Mouse (Mus musculus) stomach, embryonic 16.5 days (tissue): ENCODE measurements around the gene Hist1h2ai. TPM values are rescaled to one million over a fixed set of nuclear protein-coding genes. Genes with fewer than 3 reads are reported as not detected.
"Not testable (repeated sequence)": the region's sequence is repeated elsewhere in the genome, so short reads cannot be mapped to it uniquely, and the experiment has no call there.

ENCODE experiments used
- ATAC-seq: fragments of 200-750 bp; cut with Nextera tagmentation; 2 replicates; pipeline ENCODE4 v1.8.0; 2017; ENCODE audit warnings: moderate number of reproducible peaks, moderate TSS enrichment; ENCODE audit not compliant: insufficient read depth, low FRiP score
- H3K27ac ChIP-seq: fragments of 300-500 bp; sonication (generic); 2 replicates; pipeline ENCODE4 v1.5.1; 2014; ENCODE audit warnings: low read length
- H3K27me3 ChIP-seq: fragments of 300-500 bp; sonication (generic); 2 replicates; pipeline ENCODE4 v1.6.1; 2014; ENCODE audit warnings: low read length, control low read depth, mixed read lengths; ENCODE audit not compliant: control insufficient read depth, insufficient read depth
- H3K36me3 ChIP-seq: fragments of 300-500 bp; sonication (generic); 2 replicates; pipeline ENCODE4 v1.6.1; 2014; ENCODE audit warnings: low read length; ENCODE audit not compliant: control insufficient read depth, insufficient read depth
- H3K4me1 ChIP-seq: fragments of 300-500 bp; sonication (generic); 2 replicates; pipeline ENCODE4 v1.6.1; 2014; ENCODE audit warnings: low read length, control low read depth, mixed read lengths; ENCODE audit not compliant: control insufficient read depth, insufficient read depth
- H3K4me2 ChIP-seq: fragments of 300-500 bp; sonication (generic); 2 replicates; pipeline ENCODE4 v1.6.1; 2014; ENCODE audit warnings: low read depth, low read length, mixed read lengths
- H3K4me3 ChIP-seq: fragments of 300-500 bp; sonication (generic); replicated peaks from 2 replicates; pipeline ENCODE4 v1.5.1; 2014; ENCODE audit warnings: mild to moderate bottlenecking, low read length
- H3K9ac ChIP-seq: fragments of 300-500 bp; sonication (generic); 2 replicates; pipeline ENCODE4 v1.6.1; 2014; ENCODE audit warnings: low read length
- H3K9me3 ChIP-seq: fragments of 300-500 bp; sonication (generic); replicated peaks from 2 replicates; pipeline ENCODE4 v1.6.1; 2016; ENCODE audit warnings: low read length, control low read depth; ENCODE audit not compliant: control insufficient read depth
- WGBS: fragments of 180-500 bp; shearing (Covaris S2); extraction: QIAGEN DNeasy Blood & Tissue Kit; methylation state at CpG from one replicate; pipeline ENCODE4 v1.1.7; 2014; 5-methylcytosine and 5-hydroxymethylcytosine counted together
- polyA plus RNA-seq: library from polyadenylated mRNA; unstranded; fragments of >200 nt; fragmentation: Nextera tagmentation; extraction: Ambion mirVana; gene quantifications from 2 replicates; pipeline ENCODE4 v1.2.1, GENCODE M21; 2015

Gene Hist1h2ai
- polyA plus RNA-seq, 1 experiment from 2014 or later: 7.3 TPM

DNA sequence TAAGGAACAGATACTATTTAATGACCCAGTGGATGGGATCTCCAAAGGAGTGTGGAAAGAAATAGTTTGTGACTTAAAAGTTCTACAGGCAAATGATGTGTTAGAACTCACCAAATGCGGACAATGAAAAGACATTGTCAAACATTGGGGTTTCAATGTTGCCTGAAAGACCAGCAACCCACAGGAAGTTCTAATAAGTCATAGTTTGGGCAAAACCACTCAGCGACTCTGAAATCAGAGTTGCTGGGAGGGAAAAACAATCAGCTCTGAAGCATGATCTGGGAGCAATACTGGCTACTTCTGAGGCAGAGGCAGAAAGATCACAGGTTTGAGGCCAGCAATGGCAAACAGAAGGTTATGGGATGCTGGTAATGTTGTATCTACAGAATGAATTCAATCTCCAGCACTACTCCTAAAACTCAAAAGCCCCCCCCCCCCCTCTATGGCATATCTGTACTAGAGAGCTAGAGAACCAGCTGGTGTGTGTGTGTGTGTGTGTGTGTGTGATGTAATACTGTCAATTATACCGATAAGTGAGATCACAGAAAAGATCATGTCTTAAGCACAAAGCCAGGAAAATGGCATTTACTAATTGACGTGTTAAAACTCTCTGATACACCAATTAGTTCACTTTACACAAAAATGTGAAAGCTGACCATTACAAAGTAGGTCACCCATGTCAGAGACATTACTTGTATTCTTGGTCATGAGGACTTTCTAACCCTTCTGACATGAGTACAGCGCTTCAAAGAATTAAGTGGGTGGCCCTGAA is 33.4 kb downstream of the Hist1h2ai start:
- WGBS: 2% methylated on average over 5 of the region's 5 CpGs
- Histone ChIP-seq H3K27ac (peak overlapping the region; percentile 95), H3K27me3 (no peaks in the 10 kb centered on the region), H3K4me3 (peak overlapping the region; percentile 59), H3K4me2 (peak overlapping the region; percentile 74), H3K9ac (peak overlapping the region; percentile 73), H3K36me3 (no peaks in the 10 kb centered on the region), H3K4me1 (peaks cover 20% of the 10 kb centered on the region), H3K9me3 (no peaks in the 10 kb centered on the region)
- no peak for ATAC-seq

DNA sequence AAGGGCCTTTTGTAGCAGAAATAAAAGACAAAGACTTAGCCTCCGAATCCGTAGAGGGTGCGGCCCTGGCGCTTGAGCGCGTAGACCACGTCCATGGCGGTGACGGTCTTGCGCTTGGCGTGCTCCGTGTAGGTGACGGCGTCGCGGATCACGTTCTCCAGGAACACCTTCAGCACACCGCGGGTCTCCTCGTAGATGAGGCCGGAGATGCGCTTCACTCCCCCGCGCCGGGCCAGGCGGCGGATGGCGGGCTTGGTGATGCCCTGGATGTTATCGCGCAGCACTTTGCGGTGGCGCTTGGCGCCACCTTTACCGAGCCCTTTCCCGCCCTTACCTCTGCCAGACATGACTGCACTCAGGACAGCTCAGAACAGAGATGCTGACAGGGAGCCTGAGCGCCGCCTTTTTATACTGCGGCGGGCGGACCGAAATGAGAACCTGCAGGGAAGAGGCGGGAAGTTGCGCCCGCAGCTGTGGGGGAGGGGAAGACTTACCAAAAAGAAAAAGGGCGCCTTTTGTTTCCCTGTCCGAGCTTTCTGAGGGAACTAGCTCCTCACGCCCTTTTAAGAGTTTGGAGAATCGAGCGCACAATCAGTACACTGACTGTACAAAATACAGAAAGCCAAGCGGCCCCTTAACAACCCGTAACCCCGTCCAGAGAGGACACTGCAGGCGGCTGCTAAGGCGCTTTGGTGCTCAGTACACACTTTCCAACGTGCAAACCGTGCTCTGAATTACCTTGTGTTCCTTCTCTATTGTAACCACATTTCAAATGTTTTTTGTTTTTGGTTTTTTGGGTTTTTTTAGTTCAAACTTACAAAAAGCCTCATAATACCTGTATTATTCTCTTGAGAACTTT is 34.2 kb downstream of the Hist1h2ai start, which contains the start of gene Hist1h4k:
Gene Hist1h4k (minus strand): TSS at position 347 of the 859 bp plus-strand sequence.
- H3K27ac ChIP-seq: peak within 1 kb of the TSS; percentile 95
- peak; percentile 83 for ATAC-seq
- peaks cover 20% of the 10 kb centered on the region for H3K4me1 ChIP-seq
- peak within 1 kb of the TSS; percentile 73 for H3K9ac ChIP-seq
- WGBS: under 1% methylated on average over 38 of the region's 56 CpGs
- peak within 1 kb of the TSS; percentile 74 for H3K4me2 ChIP-seq
- H3K36me3 ChIP-seq, H3K27me3 ChIP-seq, H3K9me3 ChIP-seq: not testable (repeated sequence)
- H3K4me3 ChIP-seq: peak within 1 kb of the TSS; percentile 59

DNA sequence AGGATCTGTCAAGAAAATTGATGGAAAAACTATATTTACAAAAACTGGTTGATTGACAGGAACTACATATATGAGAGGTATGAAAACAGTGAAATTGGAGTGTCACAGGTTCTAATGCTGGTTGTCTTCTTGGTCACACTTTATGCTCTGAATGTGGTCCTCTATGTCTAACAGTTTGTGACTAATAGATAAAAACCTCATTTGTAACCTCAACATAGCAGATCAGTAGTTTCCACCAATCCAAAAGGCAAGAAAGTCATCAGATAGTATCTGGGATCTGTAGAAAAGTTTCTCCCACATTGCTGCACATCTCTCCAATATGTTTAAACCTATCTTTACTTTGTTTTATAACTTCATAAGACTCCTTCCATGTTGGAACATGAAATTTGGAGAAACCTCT is 35.2 kb downstream of the Hist1h2ai start:
- Histone ChIP-seq H3K36me3 (no peaks in the 10 kb centered on the region), H3K27ac (no peak overlapping the region), H3K4me3 (no peak overlapping the region), H3K9me3 (no peaks in the 10 kb centered on the region), H3K9ac (no peak overlapping the region), H3K27me3 (no peaks in the 10 kb centered on the region), H3K4me1 (peaks cover 20% of the 10 kb centered on the region), H3K4me2 (no peak overlapping the region)
- no peak for ATAC-seq

DNA sequence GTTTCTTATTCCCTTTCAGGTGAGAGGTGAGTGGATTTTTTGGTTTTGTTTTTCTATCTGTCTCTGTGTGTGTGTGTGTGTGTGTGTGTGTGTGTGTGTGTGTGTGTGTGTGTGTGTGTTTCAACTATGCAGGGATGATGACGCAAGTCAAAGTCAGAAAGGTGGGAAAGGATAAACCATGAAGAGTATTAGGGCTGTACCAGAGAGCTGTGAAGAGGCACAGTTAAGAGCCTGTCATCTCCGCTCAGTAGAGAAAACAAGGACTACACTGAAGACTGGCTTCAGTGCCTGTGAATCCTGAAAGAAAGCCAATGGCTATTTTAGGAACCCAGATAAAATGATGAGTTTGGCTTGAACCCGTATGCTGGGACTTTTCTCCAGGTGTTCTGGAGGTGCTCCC is 35.6 kb downstream of the Hist1h2ai start:
- peak overlapping the region; percentile 79 for H3K4me2 ChIP-seq
- H3K27me3 ChIP-seq: no peaks in the 10 kb centered on the region
- H3K9ac ChIP-seq: no peak overlapping the region
- H3K27ac ChIP-seq: peak overlapping the region; percentile 95
- peaks cover 20% of the 10 kb centered on the region for H3K4me1 ChIP-seq
- no peak overlapping the region for H3K4me3 ChIP-seq
- WGBS: 71% methylated on average over 3 of the region's 3 CpGs
- H3K36me3 ChIP-seq: no peaks in the 10 kb centered on the region
- H3K9me3 ChIP-seq: no peaks in the 10 kb centered on the region
- ATAC-seq: no peak

DNA sequence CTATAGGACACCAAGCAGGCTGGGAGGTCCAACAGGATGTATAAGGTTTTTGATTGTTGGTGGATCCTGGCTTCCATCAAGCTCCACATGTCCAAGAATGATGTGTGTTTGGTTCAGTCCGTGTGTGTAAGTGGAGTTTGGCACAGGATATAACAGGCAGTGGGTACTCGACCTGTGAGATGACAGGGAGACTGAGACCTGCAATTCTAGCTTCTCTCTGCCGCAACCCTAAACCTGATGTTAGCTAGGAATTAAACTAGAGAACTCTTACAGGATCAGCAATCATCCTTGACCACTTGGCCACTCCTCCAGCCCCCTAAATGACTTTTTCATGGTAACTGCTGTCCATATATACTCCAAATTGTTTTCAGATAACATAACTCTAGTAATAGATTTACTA is 36.1 kb downstream of the Hist1h2ai start:
- Histone ChIP-seq H3K4me3 (peak overlapping the region; percentile 50; the same call in 1 of the 2 replicates), H3K4me2 (peak overlapping the region; percentile 79), H3K27me3 (no peaks in the 10 kb centered on the region), H3K27ac (peak overlapping the region; percentile 95), H3K4me1 (peaks cover 20% of the 10 kb centered on the region), H3K9me3 (no peaks in the 10 kb centered on the region), H3K9ac (no peak overlapping the region; the same call in 1 of the 2 replicates), H3K36me3 (no peaks in the 10 kb centered on the region)
- ATAC-seq: no peak
- 35% methylated on average over 3 of the region's 3 CpGs for WGBS

DNA sequence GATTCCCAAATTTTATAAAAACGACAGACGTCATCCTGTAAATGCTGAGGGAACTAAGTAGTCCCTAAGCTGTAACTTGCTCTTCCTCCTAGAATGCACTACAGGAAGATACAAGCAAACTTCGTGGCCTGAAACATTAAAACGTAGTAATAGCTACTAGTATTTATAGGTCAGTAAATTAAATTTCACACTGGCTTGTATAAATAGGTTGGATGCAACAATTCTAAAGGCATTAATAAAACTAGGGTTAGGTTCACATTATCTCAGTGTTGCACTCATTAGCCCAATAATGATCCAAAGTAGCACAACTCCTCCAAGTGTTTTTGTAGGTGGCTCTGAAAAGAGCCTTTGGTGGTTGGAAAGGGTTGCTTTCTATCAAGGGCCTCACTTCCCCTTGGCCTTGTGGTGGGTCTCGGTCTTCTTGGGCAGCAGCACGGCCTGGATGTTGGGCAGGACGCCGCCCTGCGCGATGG is 36.9 kb downstream of the Hist1h2ai start:
- WGBS: 3% methylated on average over 10 of the region's 10 CpGs
- Histone ChIP-seq H3K4me2 (peak overlapping the region; percentile 79), H3K27me3 (no peaks in the 10 kb centered on the region), H3K9me3 (no peaks in the 10 kb centered on the region), H3K36me3 (no peaks in the 10 kb centered on the region), H3K9ac (peak overlapping the region; percentile 74), H3K27ac (peak overlapping the region; percentile 95), H3K4me3 (peak overlapping the region; percentile 50), H3K4me1 (peaks cover 20% of the 10 kb centered on the region)
- no peak for ATAC-seq

DNA sequence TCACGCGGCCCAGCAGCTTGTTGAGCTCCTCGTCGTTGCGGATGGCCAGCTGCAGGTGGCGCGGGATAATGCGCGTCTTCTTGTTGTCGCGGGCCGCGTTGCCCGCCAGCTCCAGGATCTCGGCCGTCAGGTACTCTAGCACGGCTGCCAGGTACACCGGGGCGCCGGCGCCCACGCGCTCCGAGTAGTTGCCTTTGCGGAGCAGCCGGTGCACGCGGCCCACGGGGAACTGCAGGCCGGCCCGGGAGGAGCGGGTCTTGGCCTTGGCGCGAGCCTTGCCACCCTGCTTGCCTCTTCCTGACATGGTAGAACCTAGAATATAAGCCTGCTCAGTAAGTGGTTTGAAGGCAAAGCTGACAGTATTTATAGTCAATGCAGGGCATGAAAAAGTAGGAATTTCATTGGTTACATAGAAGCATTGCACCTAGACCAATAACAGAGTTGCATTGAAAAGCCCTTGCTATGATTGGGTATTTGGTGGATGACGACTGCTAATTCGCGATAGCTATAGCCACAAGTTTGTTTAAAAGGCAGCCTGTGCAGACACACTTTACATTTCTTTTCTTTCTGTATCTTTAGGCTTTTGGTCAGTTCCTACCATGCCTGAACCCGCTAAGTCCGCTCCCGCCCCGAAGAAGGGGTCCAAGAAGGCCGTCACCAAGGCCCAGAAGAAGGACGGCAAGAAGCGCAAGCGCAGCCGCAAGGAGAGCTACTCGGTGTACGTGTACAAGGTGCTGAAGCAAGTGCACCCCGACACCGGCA is 37.5 kb downstream of the Hist1h2ai start, which contains the start of the genes Hist1h2ak and Hist1h2bn:
Gene Hist1h2ak (minus strand): TSS at position 304 of the 762 bp plus-strand sequence.
Gene Hist1h2bn (plus strand): TSS at position 600 of the 762 bp plus-strand sequence.
- peak within 1 kb of the TSS; percentile 95 for H3K27ac ChIP-seq
- H3K9me3 ChIP-seq, H3K27me3 ChIP-seq, H3K36me3 ChIP-seq: not testable (repeated sequence)
- WGBS: 0% methylated on average over 37 of the region's 50 CpGs
- peaks cover 18% of the 10 kb centered on the region for H3K4me1 ChIP-seq
- H3K9ac ChIP-seq: peak within 1 kb of the TSS; percentile 74
- peak within 1 kb of the TSS; percentile 52 for H3K4me3 ChIP-seq
- ATAC-seq: peak; percentile 93
- peak within 1 kb of the TSS; percentile 79 for H3K4me2 ChIP-seq

DNA sequence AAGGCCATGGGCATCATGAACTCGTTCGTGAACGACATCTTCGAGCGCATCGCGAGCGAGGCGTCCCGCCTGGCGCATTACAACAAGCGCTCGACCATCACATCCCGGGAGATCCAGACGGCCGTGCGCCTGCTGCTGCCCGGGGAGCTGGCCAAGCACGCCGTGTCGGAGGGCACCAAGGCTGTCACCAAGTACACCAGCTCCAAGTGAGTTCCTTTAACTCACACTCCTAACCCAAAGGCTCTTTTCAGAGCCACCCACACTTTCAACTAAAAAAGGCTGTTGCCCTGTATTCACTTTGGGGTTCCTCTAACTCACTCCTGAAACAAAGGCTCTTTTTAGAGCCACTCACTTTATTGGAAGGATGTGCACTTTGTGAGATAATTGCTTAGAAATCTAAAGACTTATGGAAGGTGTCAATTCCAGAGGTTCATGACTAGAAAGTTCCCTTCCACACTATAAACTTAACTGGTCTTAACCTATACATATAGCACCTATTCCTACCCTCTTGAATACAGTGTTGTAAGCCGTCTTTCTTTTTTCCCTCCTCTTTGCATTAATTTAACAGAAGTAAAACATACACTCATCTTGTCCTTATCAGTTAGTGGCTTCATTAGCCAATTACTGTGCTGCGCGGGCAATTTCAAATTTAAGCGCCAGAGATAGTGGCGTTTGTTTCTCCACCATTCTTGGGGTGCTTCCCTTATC is 38.2 kb downstream of the Hist1h2ai start:
- not testable (repeated sequence) for H3K9me3 ChIP-seq, H3K36me3 ChIP-seq, H3K27me3 ChIP-seq, ATAC-seq
- H3K9ac ChIP-seq: peak overlapping the region; percentile 66
- H3K4me1 ChIP-seq: peaks cover 15% of the 10 kb centered on the region
- WGBS: under 1% methylated on average over 21 of the region's 26 CpGs
- peak overlapping the region; percentile 52 for H3K4me3 ChIP-seq
- peak overlapping the region; percentile 89 for H3K27ac ChIP-seq
- H3K4me2 ChIP-seq: peak overlapping the region; percentile 79
